12 mouse cellular contexts compared by ENCODE assay signal in the genomic region with DNA sequence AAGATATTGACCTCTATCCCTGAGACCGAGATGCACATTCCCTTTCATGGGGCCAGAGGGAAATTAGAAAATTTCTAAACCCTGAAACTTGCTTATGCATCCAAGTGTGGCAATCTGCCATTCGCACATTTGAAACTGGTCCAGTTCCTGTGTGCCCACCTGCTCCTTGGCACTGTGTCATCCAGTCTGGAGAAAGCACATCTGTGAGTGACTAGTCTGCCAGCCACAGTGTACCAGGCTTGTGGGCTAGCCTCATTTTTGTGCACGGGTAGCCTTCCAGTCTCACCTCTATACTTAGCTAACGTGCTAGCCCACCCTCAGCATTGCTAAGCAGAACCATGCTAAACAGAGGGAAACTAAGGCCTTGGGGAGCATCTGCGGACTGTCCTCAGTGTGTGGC. TPM values are rescaled to one million over a fixed set of nuclear protein-coding genes. Genes with fewer than 3 reads are reported as not detected.
DNase-seq lines count a peak whose midpoint lies in the region; ATAC-seq lines count a peak whose summit lies in the region.
"Had no signal": no experiment of that assay in that cellular context is flagged by ENCODE, and none has a peak within 500 bp of the region (broad histone marks: within the 10 kb centered on the region; RNA-seq: fewer than 3 reads in every experiment).

No protein-coding gene starts in this region.

- no peaks in the 10 kb centered on the region for H3K9me3 ChIP-seq in forebrain, embryonic 13.5 days (replicated peaks)
- H3K9me3 ChIP-seq in forebrain, embryonic 10.5 days: no peaks in the 10 kb centered on the region
- H3K9me3 ChIP-seq in forebrain, embryonic 14.5 days (replicated peaks; ENCODE audit: control insufficient read depth, low read length): no peaks in the 10 kb centered on the region
- H3K9me3 ChIP-seq in liver, embryonic 12.5 days (replicated peaks): no peaks in the 10 kb centered on the region

- no peaks in the 10 kb centered on the region for H3K27me3 ChIP-seq in forebrain, embryonic 13.5 days
- no peaks in the 10 kb centered on the region for H3K27me3 ChIP-seq in forebrain, embryonic 10.5 days (ENCODE audit: poor library complexity, severe bottlenecking)
- no peaks in the 10 kb centered on the region for H3K27me3 ChIP-seq in forebrain, embryonic 14.5 days (replicated peaks; ENCODE audit: control insufficient read depth, insufficient read depth, low read length)
- no peaks in the 10 kb centered on the region for H3K27me3 ChIP-seq in liver, embryonic 12.5 days (replicated peaks)

- H3K4me3 ChIP-seq in forebrain, embryonic 13.5 days: no peak overlapping the region
- no peak overlapping the region for H3K4me3 ChIP-seq in forebrain, embryonic 10.5 days
- H3K4me3 ChIP-seq in forebrain, embryonic 14.5 days (ENCODE audit: low read depth, low read length): no peak overlapping the region
- no peak overlapping the region for H3K4me3 ChIP-seq in liver, embryonic 12.5 days
- H3K4me3 ChIP-seq: erythroblast, embryonic 14.5 days; myocyte had no signal

- peak overlapping the region; percentile 90 for H3K27ac ChIP-seq in forebrain, embryonic 13.5 days
- no peak overlapping the region for H3K27ac ChIP-seq in forebrain, embryonic 10.5 days
- H3K27ac ChIP-seq in forebrain, embryonic 14.5 days (ENCODE audit: low read depth, low read length): peak overlapping the region; percentile 85
- no peak overlapping the region for H3K27ac ChIP-seq in liver, embryonic 12.5 days
- H3K27ac ChIP-seq: liver, embryonic 14.5 days had no signal

- ATAC-seq in forebrain, embryonic 13.5 days: peak; percentile 37; the same call in 1 of the 2 replicates
- ATAC-seq in forebrain, embryonic 14.5 days: peak; percentile 52
- ATAC-seq in liver, embryonic 12.5 days: no peak

- no peak overlapping the region for H3K4me2 ChIP-seq in forebrain, embryonic 13.5 days
- no peak overlapping the region for H3K4me2 ChIP-seq in forebrain, embryonic 14.5 days (ENCODE audit: low read length)
- no peak overlapping the region for H3K4me2 ChIP-seq in liver, embryonic 12.5 days

- H3K4me1 ChIP-seq in forebrain, embryonic 13.5 days: peaks cover 40% of the 10 kb centered on the region
- H3K4me1 ChIP-seq in forebrain, embryonic 10.5 days: peaks cover 17% of the 10 kb centered on the region
- peaks cover 36% of the 10 kb centered on the region for H3K4me1 ChIP-seq in forebrain, embryonic 14.5 days (ENCODE audit: control insufficient read depth, insufficient read depth, low read length)
- H3K4me1 ChIP-seq in liver, embryonic 12.5 days: no peaks in the 10 kb centered on the region

- no peak for DNase-seq in forebrain, embryonic 10.5 days (ENCODE audit: extremely low spot score, low spot score)
- DNase-seq in forebrain, embryonic 14.5 days (ENCODE audit: low spot score): peak; percentile 79
- peak; percentile 84 to 87 for DNase-seq in layer of hippocampus, postnatal 14 days (ENCODE audit: low spot score in 2 of 2)
- peak; percentile 75 to 81 for DNase-seq in right cerebral cortex, adult 2 months (ENCODE audit: low spot score in 2 of 2)
- DNase-seq in heart, adult 11 months: no peak
- DNase-seq in kidney, postnatal 25 days: no peak
- DNase-seq: kidney, adult 18-20 months had no signal

- peaks cover 17% of the 10 kb centered on the region; the same call in 1 of the 2 replicates for H3K36me3 ChIP-seq in forebrain, embryonic 13.5 days (ENCODE audit: poor library complexity, severe bottlenecking)
- no peaks in the 10 kb centered on the region for H3K36me3 ChIP-seq in forebrain, embryonic 10.5 days (replicated peaks)
- H3K36me3 ChIP-seq in forebrain, embryonic 14.5 days (ENCODE audit: control insufficient read depth, insufficient read depth, low read length): peaks cover 11% of the 10 kb centered on the region
- no peaks in the 10 kb centered on the region for H3K36me3 ChIP-seq in liver, embryonic 12.5 days

- no peak overlapping the region for H3K9ac ChIP-seq in forebrain, embryonic 13.5 days
- H3K9ac ChIP-seq in forebrain, embryonic 14.5 days (ENCODE audit: low read length): no peak overlapping the region
- no peak overlapping the region for H3K9ac ChIP-seq in liver, embryonic 12.5 days
- H3K9ac ChIP-seq: liver, embryonic 14.5 days had no signal

- 71% methylated on average over 5 of the region's 5 CpGs for WGBS in forebrain, embryonic 13.5 days
- WGBS in forebrain, embryonic 10.5 days: 88% methylated on average over 5 of the region's 5 CpGs
- 63% methylated on average over 5 of the region's 5 CpGs for WGBS in forebrain, embryonic 14.5 days
- 56% methylated on average over 5 of the region's 5 CpGs for WGBS in liver, embryonic 12.5 days (ENCODE audit: insufficient replicate concordance)

RNA-seq across cellular contexts. Expression of a gene that starts 53.0 kb away (rescaled TPM):
- 30.6 and 37.8 TPM in 2 replicates for polyA plus RNA-seq in forebrain, embryonic 13.5 days (2015; fragmentation: Nextera tagmentation; extraction: Ambion mirVana)
- polyA plus RNA-seq in forebrain, embryonic 10.5 days (2016; fragmentation: Nextera tagmentation; extraction: Ambion mirVana): 72.1 and 80.4 TPM in 2 replicates
- polyA plus RNA-seq in forebrain, embryonic 14.5 days (2014; fragmentation: Nextera tagmentation; extraction: Ambion mirVana): 31.2 and 41.4 TPM in 2 replicates
- total RNA-seq in layer of hippocampus, postnatal 14 days (2021): 10 to 100 TPM; 73.9 to 82.6 TPM
- polyA plus RNA-seq in liver, embryonic 12.5 days (2016; fragmentation: Nextera tagmentation; extraction: Ambion mirVana): 13.9 and 14.6 TPM in 2 replicates
- polyA plus RNA-seq: erythroblast, embryonic 14.5 days had no signal

Comparison
In these comparisons a context has a peak if more than half of its experiments do, and no peak if none do; other contexts are left out.
1. H3K27ac ChIP-seq: peak in forebrain, embryonic 13.5 days (single experiment) and forebrain, embryonic 14.5 days (single experiment); none in forebrain, embryonic 10.5 days (single experiment) and liver, embryonic 12.5 days (single experiment).
2. DNase-seq: peak in forebrain, embryonic 14.5 days (single experiment), layer of hippocampus, postnatal 14 days (2 of 2) and right cerebral cortex, adult 2 months (2 of 2); none in forebrain, embryonic 10.5 days (single experiment), heart, adult 11 months (single experiment) and kidney, postnatal 25 days (0 of 2).